Mouse (Mus musculus): ENCODE measurements around the gene Gm49355. TPM values are rescaled to one million over a fixed set of nuclear protein-coding genes. Genes with fewer than 3 reads are reported as not detected.

Gm49355 gene
- polyA plus RNA-seq, 1 experiment from 2014 or later: 0.08 TPM

Other genes with a start within 250 kb of the Gm49355 start
- 44.0 and 45.3 TPM in 2 replicates for gene 3830406C13Rik, start 197 bp downstream of the Gm49355 start, polyA plus RNA-seq (2016; fragmentation: Nextera tagmentation; extraction: Ambion mirVana)
- gene Fezf2, start 64.2 kb downstream of the Gm49355 start, polyA plus RNA-seq (2016; fragmentation: Nextera tagmentation; extraction: Ambion mirVana): 2.7 and 2.9 TPM in 2 replicates